Mouse (Mus musculus) inflammation-experienced regulatory T-cells (primary cell): ENCODE measurements around the gene Gm10130. TPM values are rescaled to one million over a fixed set of nuclear protein-coding genes. Genes with fewer than 3 reads are reported as not detected.

Experiments used
- polyA plus RNA-seq, 2 experiments: library from polyadenylated mRNA; unstranded; fragments of 100-300 nt; shearing (Covaris generic); gene quantifications; one replicate each; pipeline ENCODE4 v1.2.1; 2017

Gene Gm10130
- polyA plus RNA-seq = 10 to 100 TPM; 15.4 to 17.1 TPM

DNA sequence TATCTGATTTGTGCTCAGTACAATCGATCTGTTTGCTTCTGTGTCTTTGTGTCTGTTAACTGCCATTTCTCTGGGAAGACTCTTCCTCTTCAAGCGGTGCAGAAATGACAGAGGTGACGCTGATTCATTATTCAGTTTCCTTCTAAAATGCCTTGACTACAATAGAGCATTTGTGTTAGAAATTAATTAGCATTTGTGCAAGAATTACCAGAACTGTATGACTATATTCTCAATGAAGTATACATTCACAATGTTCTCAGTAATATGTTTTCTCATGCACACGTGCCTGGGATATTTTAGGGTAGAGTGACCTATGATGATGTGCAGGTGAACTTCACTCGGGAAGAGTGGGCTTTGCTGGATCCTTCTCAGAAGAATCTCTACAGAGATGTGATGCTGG lies at the start of gene Gm10130:
Gene Gm10130, plus strand, starts transcription at position 301 of the 400 bp plus-strand sequence.

GRCm38 (mm10) chr2:150362113-150362877 lies 38.8 kb downstream of the Gm10130 start, which contains the start of gene 3300002I08Rik:
3300002I08Rik (minus strand) TSS chr2:150362765.

Other genes with a start within 250 kb of the Gm10130 start
- 10 to 100 TPM; 27.0 to 28.2 TPM for gene Zfp120, start 187.0 kb upstream of the Gm10130 start, polyA plus RNA-seq
- gene Gm10770, start 144.0 kb upstream of the Gm10130 start, polyA plus RNA-seq = not detected
- under 1 TPM; 0.55 to 0.98 TPM for gene Gm14139, start 141.9 kb upstream of the Gm10130 start, polyA plus RNA-seq
- gene Zfp937, start 105.6 kb upstream of the Gm10130 start, polyA plus RNA-seq = 10 to 100 TPM; 15.3 to 16.9 TPM
- gene Gm21994, start 68.1 kb upstream of the Gm10130 start, polyA plus RNA-seq = 10 to 100 TPM; 30.1 to 39.4 TPM
- gene Gm14124, start 66.2 kb upstream of the Gm10130 start, polyA plus RNA-seq = not detected
- 1 to 10 TPM; 6.5 to 7.5 TPM for gene 3300002I08Rik, start 39.1 kb downstream of the Gm10130 start, polyA plus RNA-seq
- 1 to 10 TPM; 8.5 to 8.9 TPM for gene Zfp442, start 127.8 kb downstream of the Gm10130 start, polyA plus RNA-seq
- 1 to 10 TPM in 1 of 2 experiments, under 1 TPM in 1; 0.93 to 3.2 TPM for gene Zfp345, start 161.4 kb downstream of the Gm10130 start, polyA plus RNA-seq
- 100 to 1,000 TPM; 197 to 344 TPM for gene Cst7, start 246.7 kb downstream of the Gm10130 start, polyA plus RNA-seq